Mouse (Mus musculus): ENCODE data around the gene Fsd1.
A peak's percentile ranks its signal among the peaks of the same experiment; 100 is the strongest.
"Not testable (repeated sequence)": the region's sequence is repeated elsewhere in the genome, so short reads cannot be mapped to it uniquely, and the experiment has no call there.

Gene Fsd1

DNA sequence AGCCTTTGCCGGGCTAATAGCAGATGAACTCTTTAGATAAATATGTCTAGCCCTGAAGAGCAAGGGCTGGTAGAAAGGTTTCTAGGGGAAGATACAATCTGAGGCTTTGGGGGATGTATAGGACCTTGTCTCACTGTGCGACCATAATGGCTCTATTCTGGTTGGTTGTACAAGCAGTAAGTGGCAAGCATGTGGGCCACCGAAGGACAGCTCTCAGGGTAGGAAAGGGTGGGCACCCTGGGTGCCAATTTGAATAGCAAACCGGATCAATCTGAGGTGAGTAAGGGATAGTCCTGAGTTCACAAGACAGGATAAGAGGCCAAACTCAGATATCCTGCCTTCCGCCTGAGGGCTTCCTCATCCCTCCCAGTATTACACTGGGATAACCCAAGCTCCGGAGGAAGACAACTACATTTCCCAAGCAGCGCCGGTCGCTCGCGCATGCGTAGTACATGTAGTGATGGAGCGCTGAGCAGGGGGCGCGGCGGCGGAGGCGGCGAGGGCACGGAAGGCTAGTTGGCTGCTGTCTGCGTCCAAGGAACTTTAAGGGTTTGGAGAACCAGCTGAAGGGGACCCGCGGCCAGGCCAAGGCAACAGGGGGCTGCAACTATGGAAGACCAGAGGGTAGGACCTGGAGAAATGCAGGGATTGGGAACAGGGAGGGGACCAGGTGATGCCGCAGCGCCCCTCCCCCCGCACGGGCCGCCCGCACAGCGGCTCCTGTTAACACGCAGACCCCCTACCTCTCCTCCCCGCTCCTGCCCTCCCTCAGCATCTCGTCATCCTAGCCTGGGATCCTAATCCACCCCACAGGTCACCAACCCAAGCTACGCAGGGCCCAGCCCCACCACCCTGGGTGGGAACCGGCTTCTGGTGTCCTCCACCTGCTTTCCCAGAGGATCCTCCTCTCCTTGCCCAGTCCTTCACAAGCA lies at the start of gene Fsd1:
Gene Fsd1, plus strand, starts transcription at position 480 of the 932 bp plus-strand sequence.
- DNase-seq = peak; percentile 61

DNA sequence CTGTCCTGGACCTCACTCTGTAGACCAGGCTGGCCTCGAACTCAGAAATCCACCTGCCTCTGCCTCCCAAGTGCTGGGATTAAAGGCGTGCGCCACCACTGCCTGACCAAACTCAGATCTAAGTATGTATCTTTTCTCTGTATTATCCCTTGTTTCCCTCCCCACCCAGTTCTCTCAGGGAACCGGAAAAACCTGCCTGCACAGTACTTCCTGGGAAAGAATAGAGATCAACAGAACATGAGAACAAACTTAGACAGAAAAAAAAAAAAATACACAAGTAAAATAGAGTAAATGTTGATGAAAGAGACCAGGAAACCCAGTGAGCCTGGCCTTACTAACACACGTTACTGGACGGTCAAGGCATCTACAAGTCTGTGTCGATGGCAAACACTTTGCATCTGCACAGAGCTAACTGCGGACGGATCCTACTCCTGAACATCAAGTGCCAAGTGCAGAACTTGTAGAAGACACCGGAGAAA lies 41.9 kb upstream of the Fsd1 start:
- not testable (repeated sequence) for DNase-seq

DNA sequence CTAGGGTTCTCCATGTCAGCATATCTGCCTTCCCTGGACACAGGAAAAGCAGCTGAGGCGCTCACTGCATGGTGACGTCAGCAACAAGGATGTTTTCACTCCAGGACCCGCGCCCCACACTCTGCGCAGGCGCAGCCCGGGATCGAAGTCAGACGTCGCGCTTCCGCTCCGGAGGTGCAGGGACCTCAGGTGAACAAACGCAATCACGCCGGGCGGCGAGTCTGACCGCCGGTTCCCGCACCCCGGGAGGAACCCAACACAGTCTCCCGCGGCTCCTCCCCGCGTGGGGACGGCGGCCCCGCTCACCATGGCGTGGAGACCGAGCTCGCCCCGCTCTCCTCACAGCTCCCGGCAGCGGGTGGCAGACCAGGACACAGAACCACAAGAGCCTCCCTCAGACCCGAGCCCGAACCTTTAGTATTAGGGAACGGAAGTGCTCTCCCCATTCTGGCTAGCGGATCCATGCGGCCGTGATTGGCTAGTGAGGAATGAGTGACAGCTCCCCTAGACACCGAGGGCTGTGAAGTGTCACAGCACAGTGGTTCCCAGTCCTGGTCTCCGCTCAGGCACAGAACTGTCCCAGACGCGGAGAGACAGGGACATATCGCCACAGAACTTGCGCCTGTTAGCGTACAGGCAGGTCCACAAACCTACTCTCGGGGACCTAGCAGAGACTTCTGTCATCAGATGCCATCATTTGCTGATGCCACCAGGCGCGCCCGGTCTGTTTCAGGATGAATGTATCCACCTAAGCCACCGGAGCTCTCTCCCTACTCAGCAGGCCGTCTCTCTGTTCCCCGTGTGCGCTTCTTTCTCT lies 41.2 kb upstream of the Fsd1 start:
- peak; percentile 95 for DNase-seq

DNA sequence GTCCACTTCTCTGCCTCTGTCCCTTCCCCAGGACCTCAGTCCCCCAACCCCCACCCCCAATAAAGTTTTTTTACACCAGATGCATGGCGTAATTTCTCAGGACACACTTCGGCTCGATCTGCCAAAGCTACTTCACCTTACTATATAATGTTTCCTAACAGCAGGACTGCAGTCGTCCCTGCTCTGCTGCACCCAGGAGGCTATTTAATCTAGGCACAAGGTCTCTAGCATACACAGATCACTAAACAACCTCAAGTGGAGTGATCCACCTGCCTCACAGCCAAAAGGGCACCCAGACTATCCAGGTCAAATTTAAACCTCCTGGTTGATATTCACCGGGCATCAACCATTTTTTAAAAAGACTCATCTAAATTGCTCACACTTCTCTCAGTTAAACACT lies 40.6 kb upstream of the Fsd1 start:
- DNase-seq = no peak

DNA sequence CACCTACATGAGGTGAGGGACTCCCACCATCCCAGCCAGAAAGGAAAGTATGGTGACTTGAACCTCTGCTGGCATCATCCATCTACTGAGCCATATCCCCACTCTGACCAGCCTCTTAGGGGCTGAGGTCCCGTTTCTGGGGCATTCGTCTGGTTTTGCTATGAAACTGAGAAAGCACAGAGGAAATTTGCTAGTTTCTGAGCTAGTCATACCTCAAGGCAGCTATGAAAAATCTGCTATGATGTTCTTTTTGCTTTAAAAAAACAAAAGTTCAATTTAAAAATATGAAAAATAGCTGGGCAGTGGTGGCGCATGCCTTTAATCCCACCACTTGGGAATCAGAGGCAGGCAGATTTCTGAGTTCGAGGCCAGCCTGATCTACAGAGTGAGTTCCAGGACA lies 37.7 kb upstream of the Fsd1 start:
- no peak for DNase-seq

DNA sequence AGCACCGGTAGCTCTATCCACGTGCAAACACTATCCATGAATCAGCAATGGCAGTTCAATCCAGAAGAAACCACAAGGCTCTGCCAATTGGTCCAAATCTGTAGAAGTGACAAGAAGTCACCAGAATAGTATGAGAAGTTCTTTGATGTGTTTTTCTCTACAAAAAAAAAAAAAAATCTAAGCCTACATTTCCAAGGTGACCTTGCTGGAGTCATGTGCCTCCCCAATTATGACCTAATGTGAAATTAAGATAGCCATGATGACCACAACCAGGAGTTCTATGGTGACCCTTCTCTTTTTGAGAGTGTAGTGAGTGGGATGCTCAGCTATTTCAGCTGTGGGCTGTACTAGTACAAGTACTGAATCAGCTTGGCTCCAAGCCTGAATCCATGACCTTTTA lies 36.9 kb upstream of the Fsd1 start, which contains the start of gene Zfp119b:
Gene Zfp119b, minus strand, starts transcription at position 101 of the 400 bp plus-strand sequence.
- DNase-seq = no peak

DNA sequence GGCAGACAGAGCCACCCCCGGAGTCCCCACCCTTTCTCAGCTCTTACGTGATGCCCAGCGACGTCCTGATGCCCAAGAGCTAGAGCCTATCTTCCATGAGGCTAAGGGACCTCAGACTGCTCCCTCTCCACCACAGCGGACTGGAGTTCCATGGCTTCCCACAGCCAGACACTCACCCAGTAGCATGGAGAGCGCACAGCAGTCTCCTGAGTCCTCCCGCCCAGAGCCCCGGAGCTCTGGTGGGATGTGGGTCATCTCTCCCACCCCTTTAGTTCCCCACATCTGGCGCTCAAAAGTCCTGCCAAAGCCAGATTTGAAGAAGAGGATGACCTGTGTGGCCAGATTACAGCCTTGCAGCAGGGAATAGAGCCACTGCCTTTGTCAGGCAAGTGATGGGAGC lies 35.7 kb upstream of the Fsd1 start:
- no peak for DNase-seq

DNA sequence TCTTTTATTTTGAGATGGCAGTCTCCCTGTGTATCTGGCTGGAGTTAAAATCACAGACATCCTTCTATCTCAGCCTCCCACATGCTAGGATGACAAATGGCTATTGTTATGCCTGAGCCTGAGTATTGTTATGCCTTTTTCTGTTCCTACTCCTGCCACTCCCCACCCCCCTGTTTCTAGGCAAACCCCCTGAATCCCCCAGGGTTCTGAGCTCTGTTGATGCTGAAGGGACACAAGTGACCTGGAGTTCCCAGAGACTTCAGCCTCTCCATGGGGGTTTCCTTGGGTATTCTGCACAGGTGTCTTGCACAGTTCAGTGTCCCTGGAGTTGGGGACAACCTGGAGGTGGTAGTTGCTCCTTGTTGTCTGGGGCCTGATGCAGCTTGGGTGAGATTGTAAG lies 34.3 kb upstream of the Fsd1 start:
- DNase-seq = no peak

DNA sequence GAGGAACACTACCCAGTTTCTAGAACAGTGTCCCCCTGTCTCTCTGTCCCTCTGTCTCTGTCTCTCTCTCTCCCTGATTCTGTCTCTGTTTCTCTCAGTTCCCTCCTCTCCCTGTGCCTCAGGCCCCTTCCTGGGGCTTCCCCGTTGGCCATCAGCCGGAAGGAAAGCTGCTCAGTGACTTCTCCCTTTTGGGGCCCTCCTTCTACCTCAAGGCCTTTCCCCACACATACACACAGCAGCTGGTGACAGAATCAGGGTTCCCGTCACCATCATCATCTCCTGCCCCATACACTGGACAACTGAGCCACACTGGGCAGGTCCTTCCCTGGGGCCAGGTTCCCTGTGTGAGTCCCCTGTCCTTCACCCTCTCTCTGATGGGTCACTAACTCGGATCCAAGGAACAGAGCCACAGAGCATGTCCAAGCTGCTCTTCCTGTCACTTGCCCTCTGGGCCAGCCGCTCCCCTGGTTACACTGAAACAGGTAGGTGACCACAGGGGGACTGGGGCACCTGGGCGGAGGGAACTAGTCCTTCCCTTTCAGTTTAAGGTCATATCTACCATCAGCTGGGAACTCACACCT lies 33.8 kb upstream of the Fsd1 start, which contains the start of gene Ebi3:
Gene Ebi3, plus strand, starts transcription at position 194 of the 581 bp plus-strand sequence.
- no peak for DNase-seq

DNA sequence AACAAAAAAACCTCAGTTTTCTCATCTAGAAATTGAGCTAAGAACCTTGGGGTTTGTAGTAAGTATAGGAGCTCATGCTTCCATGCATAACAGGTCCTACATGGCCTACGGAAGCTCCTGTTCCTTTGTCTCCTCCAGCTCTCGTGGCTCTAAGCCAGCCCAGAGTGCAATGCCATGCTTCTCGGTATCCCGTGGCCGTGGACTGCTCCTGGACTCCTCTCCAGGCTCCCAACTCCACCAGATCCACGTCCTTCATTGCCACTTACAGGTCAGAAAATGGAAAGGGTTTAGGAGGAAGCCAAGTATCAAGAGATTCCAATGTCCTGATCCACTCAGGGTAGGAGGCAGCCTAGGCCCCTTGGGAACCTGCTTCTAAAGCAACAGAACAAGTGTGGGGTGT lies 32.6 kb upstream of the Fsd1 start:
- no peak for DNase-seq

DNA sequence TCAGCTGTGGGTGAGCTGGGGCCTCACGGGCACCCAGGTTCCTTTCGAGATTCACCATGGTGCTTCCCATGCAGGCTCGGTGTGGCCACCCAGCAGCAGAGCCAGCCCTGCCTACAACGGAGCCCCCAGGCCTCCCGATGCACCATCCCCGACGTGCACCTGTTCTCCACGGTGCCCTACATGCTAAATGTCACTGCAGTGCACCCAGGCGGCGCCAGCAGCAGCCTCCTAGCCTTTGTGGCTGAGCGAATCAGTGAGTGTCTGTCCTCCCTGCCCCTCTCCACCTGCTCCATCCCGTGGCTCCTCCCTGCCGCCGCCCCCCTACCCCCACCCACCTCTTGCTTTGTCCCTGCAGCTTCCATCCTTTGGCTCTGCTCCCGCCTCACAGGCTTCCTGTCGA lies 32.1 kb upstream of the Fsd1 start:
- no peak for DNase-seq

DNA sequence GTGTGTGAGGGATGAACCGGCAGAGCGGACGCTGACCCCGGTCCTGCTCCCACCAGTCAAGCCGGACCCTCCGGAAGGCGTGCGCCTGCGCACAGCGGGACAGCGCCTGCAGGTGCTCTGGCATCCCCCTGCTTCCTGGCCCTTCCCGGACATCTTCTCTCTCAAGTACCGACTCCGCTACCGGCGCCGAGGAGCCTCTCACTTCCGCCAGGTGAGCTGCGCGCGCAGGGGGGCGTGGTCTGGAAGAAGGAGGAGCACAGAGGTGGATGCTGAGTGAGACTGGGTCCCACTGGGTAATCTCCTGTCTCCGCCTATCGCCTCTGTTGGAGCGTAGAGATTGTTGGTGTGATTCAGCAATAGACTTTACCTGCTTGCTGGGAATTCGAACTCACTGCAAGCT lies 30.2 kb upstream of the Fsd1 start:
- DNase-seq = peak; percentile 87

DNA sequence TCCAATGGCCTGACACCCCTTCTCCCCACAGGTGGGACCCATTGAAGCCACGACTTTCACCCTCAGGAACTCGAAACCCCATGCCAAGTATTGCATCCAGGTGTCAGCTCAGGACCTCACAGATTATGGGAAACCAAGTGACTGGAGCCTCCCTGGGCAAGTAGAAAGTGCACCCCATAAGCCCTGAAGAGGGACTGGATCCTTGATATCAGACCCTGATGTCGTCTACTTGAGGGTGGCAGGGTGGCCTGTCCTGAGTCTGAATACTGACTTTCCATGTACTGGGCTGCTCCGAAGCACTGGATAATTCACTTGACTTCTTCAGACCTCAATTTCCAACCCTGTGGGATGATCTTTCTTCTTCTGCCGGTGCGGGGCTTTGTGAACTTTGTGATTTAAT lies 29.7 kb upstream of the Fsd1 start:
- DNase-seq = no peak

DNA sequence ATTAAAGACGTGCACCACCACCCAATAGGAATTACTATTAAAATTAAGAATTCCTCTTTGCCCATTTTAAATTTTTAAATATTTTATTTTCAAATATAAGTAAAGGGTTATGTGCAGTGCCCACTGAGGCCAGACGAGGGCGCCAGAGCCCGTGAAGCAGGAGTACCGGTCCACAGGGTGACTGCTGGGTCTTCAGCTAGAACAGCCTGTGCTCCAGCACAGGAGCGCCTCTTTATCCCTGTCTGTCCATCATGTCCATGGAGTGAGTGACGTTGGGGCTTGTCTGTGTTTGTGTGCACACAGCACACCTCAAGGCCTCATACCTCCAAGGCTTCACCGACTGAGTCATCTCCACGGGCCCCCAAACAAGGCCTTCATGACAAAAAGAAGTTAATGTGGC lies 29.1 kb upstream of the Fsd1 start:
- peak; percentile 78 for DNase-seq

DNA sequence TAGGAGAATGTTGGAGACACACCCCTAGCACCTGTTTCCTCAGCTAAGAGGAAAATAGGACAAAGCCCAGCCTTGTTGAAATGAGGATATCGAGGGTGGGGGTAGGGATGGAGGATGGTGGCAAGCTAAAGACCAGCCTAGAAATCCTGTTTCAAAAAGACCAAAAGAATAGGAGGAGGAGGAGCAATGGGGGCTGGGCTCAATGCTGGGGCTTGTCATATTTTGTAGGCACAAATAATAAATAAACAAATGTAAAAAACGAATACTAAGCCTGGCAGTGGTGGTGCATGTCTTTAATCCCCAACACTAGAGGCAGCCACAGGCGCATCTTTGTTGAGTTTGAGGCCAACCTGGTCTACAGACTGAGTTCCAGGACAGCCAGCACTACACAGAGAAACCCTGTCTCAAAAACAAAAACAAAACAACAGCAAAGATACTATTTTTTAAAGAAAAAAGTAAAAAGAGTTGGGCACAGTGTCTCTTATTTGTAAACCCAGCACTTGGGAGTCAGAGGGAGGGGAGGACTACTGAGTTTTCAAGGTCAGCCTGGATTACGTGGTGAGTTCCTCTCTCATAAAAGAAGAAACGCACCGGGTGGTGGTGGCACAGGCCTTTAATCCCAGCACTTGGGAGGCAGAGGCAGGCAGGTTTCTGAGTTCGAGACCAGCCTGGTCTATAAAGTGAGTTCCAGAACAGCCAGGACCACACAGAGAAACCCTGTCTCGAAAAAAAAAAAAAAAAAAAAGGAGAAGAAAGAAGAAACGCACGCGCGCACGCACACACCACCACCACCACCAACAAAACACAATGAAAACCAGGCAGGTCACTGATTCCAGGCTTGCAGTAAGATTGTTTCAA lies 28.4 kb upstream of the Fsd1 start:
- DNase-seq = no peak

DNA sequence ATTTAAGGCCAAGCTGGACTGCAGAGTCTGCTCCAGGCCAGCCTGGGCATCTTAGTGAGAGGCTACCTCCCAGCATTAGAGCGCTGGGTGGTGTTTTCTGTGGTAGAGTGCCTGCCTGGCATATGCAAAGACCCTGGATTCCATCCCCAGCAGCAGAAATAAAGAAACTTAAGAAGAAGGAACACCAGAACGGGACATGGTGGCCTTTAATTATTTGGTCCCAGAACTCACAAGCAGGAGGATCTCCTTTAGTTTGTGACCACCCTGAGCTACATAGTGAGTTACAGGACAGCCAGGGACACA lies 27.8 kb upstream of the Fsd1 start:
- no peak for DNase-seq

DNA sequence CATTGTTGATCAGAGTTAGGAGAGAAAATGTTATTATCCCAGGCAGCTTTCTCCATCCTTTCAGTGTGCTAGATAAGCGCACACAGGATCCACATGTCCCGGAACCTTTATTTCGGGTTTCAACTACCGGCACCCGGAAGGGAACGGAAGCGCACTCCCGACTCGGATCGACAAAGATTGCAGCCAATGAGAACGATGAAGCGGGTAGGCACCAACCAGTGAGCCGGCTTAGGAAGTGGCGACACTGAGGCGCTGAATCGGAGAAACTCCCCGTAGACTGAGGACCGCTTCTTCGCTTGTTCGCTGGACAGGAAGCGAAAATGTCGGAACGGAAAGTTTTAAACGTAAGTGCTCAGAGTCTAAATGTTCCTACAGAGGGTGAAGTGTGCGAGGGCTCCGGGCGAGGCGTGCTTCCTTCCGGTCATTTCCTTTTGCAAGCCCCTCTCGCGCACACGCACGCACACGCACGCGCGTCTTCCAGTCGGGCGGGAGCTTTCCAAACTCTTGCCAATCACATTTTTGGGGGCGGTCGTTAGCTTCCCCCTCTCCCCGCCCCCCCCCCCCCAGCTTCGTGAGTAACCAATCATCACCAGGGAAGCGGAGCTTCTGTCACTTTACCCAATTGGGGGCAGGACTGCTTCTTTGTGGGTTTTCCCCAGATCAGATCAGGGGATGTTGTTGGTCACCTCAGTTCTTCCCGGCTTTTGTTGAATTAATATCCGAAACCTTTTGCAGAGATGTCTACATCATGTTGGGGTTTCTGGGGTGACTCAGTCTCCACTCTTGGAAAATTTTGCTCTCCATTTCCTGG lies 27.2 kb upstream of the Fsd1 start, which contains the start of gene Yju2:
Gene Yju2, plus strand, starts transcription at position 182 of the 811 bp plus-strand sequence.
- DNase-seq = peak; percentile 95

DNA sequence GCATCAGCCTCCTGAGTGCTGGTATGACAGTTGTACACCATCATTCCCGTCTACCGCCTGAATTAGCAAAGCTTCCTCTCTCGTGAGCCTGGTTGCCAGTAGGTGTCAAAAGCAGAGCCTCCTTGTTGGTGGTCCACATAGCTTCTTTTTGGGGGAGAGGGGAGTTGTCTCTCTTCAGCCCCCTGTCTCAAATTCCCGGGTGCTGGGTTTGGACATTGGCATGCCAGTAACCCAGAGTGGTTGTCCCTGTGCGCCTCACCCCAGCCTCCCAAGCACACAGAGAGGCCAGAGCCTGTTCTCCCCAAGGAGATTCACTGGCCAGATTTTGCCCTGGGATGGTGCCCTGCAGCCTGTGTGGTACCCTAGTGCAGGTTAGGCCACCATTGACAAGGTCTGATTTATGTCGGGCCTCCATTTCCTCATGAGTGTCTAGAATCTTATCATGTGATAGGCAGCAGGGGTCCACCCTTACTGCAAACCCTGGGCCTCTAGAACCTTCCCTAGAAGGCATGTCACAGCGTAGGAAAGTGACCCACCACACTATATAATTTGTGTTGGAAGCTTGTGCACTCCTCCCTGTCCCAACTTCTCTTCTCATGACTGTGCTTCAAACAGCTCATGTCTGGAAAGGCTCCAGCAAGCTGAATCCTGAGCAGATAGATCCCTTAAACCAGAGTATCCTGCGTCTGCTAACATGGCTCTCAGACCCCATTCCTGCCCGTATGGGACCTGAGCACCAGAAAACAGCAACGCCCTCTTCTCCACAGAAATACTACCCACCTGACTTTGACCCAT lies 26.2 kb upstream of the Fsd1 start:
- DNase-seq = no peak

DNA sequence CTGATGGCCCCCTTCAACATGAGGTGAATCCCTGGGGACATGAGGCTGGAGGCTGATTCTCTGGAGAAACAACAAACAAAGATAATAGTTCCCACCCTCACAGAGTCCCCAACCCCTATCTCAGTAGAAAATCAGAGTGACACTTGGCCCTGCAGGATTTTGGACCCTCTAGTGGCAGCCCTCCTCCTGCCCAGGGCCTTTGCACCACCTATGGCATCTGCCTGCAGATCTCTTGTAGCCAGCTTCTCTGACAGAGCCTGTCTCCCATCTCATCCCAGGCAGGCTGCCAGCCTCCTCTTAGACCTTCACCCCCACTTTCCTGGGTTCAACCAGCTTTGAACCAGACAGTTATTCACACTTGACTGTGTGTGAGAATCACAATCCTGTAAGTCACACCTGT lies 25.5 kb upstream of the Fsd1 start:
- DNase-seq = no peak

DNA sequence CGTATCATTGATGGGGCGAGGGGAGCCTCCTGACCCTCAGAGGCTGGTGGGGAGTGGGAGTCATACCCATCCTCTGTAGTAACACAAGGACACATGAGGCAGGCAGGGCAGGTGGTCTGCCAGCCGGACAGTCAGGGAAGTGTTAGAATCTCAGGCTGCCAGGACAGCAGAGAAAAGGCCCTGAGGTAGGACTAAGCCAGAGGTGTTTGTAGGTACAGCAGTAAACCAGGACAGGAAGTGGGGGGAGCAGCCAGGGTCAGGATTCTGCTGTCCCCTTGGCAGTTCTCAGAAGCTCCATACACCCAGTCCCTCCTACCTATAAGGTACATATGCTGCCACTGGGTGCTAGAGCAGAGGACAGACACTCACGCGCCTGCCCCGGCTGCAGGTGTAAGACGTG lies 24.7 kb upstream of the Fsd1 start:
- DNase-seq = no peak

DNA sequence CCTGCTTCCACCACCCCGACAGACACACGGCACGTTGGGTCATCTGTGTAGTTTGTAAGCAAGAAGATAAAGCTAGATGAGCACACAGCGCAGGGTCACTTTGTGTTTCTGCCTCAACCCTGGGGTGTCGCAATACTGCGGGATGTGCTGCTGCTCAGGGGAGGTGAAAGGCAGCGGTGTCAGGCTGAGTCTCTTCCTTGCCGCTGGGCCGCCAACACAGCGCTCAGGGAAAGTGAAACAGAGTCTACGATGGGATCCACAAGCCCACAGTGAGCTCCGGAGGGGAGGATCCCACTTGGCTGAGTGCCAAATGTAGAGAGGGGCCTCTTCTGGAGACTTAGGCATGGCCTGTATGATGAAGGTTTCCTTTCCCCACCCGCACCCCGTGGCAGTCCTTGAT lies 23.1 kb upstream of the Fsd1 start:
- no peak for DNase-seq

Data from kidney, postnatal 14 days (tissue).